Mouse (Mus musculus): ENCODE measurements around the gene Vwa1. TPM values are rescaled to one million over a fixed set of nuclear protein-coding genes. Genes with fewer than 3 reads are reported as not detected.

The Vwa1 gene
- 47.5 and 51.7 TPM in 2 replicates for polyA plus RNA-seq (2015; fragmentation: Nextera tagmentation; extraction: Ambion mirVana)

DNA sequence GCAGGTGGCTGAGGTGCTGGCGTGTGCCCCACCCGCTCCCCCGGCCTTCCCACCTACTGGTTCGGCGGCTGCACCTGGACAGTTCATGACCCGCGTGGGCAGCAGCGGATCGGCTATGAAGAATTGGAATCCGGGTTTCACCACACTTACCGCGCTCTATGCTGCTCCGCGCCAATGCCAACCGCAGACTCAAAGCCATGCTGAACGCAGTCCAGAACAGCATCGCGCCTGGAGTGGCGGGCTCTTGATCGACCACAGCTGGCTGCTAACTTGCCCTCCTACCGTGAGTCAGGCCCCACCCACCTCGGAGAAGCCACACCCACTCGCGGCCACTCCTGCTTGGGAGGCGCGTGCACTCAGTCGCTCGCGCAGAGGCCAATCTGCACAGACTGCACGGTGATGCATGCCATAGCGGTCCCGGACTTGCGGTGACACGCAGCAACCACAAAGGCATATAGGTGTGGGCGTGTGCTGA, at the start of gene Vwa1:
Vwa1 (minus strand) TSS at position 419 of the 475 bp plus-strand sequence.

DNA sequence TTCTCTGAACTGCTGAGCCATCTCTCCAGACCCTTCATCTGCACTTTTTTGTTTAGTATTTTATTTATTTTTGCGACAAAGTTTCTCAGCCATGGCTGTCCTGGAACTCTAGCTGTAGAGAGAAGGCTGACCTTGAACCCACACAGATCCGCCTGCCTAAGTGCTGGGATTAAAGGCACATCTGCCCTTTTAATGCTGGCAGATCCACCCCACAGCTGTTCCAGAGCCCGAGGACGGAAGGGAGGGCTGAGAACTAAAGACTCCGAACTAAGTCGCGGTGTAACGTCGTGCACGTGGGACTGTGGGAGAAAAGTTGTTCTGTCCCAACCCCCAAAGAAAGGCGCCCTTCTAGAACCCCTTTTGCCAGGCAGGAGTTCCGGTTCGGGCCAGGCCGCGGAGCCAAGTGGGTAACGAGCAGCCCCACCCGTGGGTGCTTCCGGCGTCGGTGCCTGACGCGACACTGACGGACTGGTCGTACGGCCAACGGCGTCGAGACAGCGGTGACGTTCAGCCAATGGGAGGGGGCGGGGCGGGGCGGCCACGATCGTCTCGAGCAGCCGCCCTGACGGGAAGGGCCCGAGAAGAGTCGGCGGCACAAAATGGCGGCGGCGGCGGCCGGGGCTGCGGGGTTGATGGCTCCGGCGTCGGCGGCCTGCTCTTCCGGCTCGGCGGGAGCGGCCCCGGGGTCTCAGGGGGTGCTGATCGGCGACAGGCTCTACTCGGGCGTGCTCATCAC, 37.6 kb upstream of the Vwa1 start, which contains the start of gene Ccnl2:
Ccnl2 (plus strand) TSS at position 561 of the 736 bp plus-strand sequence.

DNA sequence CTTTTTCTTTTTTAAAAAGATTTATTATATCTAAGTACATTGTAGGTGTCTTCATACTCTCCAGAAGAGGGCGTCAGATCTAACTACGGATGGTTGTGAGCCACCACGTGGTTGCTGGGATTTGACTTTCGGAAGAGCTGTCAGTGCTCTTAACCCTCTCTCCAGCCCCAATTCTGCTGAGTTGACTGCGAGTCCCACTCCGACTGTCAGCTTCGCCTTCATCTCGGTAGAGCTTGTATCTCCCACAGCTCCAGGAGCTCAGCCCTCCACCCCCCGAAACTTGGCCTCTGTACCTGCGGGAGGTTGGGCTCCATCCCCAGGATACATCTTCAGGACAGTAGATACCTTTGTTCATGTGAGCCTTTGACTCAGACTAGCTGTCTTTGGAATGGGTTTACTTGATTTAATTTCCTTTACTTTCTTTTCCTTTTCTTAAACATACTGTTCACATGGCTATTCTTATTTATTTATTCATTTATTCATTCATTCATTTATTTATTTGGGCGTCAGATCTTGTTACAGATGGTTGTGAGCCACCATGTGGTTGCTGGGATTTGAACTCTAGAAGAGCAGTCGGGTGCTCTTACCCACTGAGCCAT, 28.3 kb upstream of the Vwa1 start, which contains the start of gene Mrpl20:
Mrpl20 (plus strand) TSS at position 138 of the 599 bp plus-strand sequence.

DNA sequence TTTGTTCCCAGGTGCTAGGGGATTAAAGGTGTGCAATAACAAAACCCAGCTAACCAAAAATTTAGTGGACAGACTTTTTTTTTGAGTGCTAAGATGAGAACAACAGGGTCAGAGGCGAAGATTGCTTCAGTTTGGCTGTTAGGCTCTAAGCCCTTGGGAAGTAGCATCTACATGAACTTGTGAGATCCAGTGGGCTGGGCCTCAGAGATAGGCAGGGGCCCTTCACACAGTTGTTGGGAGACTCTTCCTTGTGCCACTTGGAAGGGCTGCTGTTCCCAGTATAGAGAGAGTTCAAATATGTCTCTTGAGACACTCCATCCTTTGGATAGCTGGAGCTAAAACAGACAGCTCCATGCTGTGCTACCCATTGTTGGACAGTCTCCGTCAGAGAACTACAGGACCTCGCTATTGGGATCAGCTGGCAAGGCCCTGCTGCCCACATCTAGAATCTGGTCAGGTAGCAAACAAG, 15.6 kb upstream of the Vwa1 start, which contains the start of gene Ankrd65:
Ankrd65 (plus strand) TSS at position 419 of the 469 bp plus-strand sequence.

DNA sequence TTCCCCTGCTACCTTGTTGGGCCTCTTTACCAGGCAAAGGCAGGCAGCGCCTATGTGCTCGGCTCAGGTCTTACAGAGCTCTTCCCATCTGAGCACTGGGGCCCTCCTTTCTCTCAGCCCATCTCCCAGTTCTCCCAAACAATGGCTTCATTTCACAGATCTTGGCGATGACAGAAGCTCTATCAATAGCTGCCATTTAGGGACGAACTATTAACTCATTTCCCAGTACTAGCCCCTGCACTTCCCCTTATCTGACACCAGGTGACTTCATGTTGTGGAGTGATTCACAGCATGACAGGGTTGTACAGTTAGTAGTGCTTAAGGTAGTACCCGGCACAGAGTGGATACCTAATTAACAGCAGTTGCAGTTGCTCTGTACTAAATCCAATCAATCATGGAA, 11.3 kb upstream of the Vwa1 start, which contains the start of gene Tmem88b:
Tmem88b (minus strand) TSS at position 56 of the 400 bp plus-strand sequence.

DNA sequence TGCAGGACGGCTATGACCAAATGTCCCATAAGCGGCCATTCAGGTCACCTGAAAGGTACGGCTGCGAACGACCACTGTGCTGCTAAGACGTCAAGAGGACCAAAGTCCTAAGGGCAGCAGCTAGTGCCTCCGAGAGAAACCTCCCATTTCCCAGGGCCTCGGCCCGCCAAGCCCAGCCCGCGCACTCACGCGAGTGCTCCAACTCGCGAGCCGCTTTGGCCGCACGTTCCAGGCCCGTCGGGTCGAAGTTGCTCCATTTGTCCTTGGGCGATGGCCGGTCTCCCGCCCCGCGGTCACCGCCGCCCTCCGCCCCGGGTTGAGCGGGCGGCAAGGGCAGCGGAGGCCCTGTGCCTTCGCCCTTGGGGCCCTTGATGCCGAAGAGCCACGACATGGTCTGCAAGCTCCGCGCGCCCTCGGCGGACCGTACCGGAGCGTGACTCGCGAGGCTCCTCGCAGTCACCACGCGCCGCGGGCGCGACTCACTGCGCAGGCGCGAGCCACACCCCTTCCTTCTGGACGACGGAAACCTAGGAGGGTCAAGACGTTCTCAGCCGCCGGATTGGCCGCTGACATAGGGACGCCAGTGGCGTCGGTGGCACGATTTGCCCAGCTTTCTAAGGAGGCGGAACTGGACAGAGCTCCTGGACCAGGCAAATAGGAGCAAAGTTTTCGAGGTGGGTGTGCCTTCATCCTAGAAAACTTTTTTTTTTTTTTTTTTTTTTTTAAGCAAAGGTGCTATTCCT, 13.7 kb downstream of the Vwa1 start, which contains the start of gene Atad3a:
Atad3a (minus strand) TSS at position 481 of the 743 bp plus-strand sequence.

DNA sequence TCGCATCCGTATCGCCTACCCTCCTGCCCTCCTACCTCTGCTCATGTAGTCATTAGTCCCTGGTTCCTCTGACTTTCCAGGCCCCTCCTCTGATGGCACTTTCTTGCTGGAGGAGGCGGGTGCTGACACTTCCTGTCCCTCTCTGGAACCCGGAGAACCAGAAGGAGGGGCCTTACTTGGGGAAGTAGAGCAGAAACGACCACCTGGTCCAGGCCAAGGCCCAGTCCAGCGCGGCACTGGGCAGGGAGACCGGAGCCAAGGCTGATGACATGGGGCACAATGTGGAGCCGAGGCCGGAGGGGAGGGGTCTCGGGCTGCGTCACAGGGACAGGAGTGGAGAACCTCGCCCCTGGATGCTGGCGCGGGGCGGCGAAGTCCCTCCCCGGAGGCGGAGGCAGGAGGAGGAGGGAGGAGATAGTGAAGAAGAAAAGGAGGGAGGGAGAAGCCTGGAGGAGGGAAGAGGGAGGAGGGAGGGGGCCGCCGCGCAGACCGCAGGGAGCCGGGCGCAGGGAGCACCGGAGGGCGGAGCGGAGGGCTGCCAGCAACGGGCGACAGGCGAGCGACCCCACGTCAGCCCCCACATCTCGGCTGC, 40.1 kb downstream of the Vwa1 start, which contains the start of gene Tmem240:
Tmem240 (plus strand) TSS at position 451 of the 592 bp plus-strand sequence.

Small RNA genes within 50 kb of the gene (microRNA-seq; reads per million reads assigned to microRNA genes)
- gene Gm27743: not detected

Other genes starting within 250 kb of the Vwa1 start
- 66.8 and 68.5 TPM in 2 replicates for gene Nadk, start 212.3 kb downstream of the Vwa1 start, polyA plus RNA-seq (2015; fragmentation: Nextera tagmentation; extraction: Ambion mirVana)
- 3.1 and 3.8 TPM in 2 replicates for gene Slc35e2, start 173.3 kb downstream of the Vwa1 start, polyA plus RNA-seq (2015; fragmentation: Nextera tagmentation; extraction: Ambion mirVana)
- gene Cdk11b, start 149.8 kb downstream of the Vwa1 start, polyA plus RNA-seq (2015; fragmentation: Nextera tagmentation; extraction: Ambion mirVana): 45.0 and 53.4 TPM in 2 replicates
- not detected in 2 replicates for gene Gm10563, start 129.3 kb downstream of the Vwa1 start, polyA plus RNA-seq (2015; fragmentation: Nextera tagmentation; extraction: Ambion mirVana)
- 143 and 158 TPM in 2 replicates for gene Mmp23, start 121.3 kb downstream of the Vwa1 start, polyA plus RNA-seq (2015; fragmentation: Nextera tagmentation; extraction: Ambion mirVana)
- gene Mib2, start 105.5 kb downstream of the Vwa1 start, polyA plus RNA-seq (2015; fragmentation: Nextera tagmentation; extraction: Ambion mirVana): 10.8 and 11.4 TPM in 2 replicates
- 10.4 and 10.8 TPM in 2 replicates for gene Fndc10, start 80.4 kb downstream of the Vwa1 start, polyA plus RNA-seq (2015; fragmentation: Nextera tagmentation; extraction: Ambion mirVana)
- 133 and 144 TPM in 2 replicates for gene Ssu72, start 69.9 kb downstream of the Vwa1 start, polyA plus RNA-seq (2015; fragmentation: Nextera tagmentation; extraction: Ambion mirVana)
- 0.35 and 0.58 TPM in 2 replicates for gene Tmem240, start 39.9 kb downstream of the Vwa1 start, polyA plus RNA-seq (2015; fragmentation: Nextera tagmentation; extraction: Ambion mirVana)
- gene Atad3a, start 13.6 kb downstream of the Vwa1 start, polyA plus RNA-seq (2015; fragmentation: Nextera tagmentation; extraction: Ambion mirVana): 43.9 and 46.1 TPM in 2 replicates
- gene Tmem88b, start 11.2 kb upstream of the Vwa1 start, polyA plus RNA-seq (2015; fragmentation: Nextera tagmentation; extraction: Ambion mirVana): 0.40 and 0.45 TPM in 2 replicates
- 0.16 and 0.24 TPM in 2 replicates for gene Ankrd65, start 15.7 kb upstream of the Vwa1 start, polyA plus RNA-seq (2015; fragmentation: Nextera tagmentation; extraction: Ambion mirVana)
- gene Mrpl20, start 28.2 kb upstream of the Vwa1 start, polyA plus RNA-seq (2015; fragmentation: Nextera tagmentation; extraction: Ambion mirVana): 437 and 466 TPM in 2 replicates
- 104 and 106 TPM in 2 replicates for gene Ccnl2, start 37.8 kb upstream of the Vwa1 start, polyA plus RNA-seq (2015; fragmentation: Nextera tagmentation; extraction: Ambion mirVana)
- 119 and 125 TPM in 2 replicates for gene Aurkaip1, start 56.6 kb upstream of the Vwa1 start, polyA plus RNA-seq (2015; fragmentation: Nextera tagmentation; extraction: Ambion mirVana)
- 126 and 133 TPM in 2 replicates for gene Mxra8, start 65.0 kb upstream of the Vwa1 start, polyA plus RNA-seq (2015; fragmentation: Nextera tagmentation; extraction: Ambion mirVana)
- gene Dvl1, start 72.7 kb upstream of the Vwa1 start, polyA plus RNA-seq (2015; fragmentation: Nextera tagmentation; extraction: Ambion mirVana): 5.5 and 8.2 TPM in 2 replicates
- 0.12 and 0.15 TPM in 2 replicates for gene Tas1r3, start 88.7 kb upstream of the Vwa1 start, polyA plus RNA-seq (2015; fragmentation: Nextera tagmentation; extraction: Ambion mirVana)
- gene Cptp, start 94.7 kb upstream of the Vwa1 start, polyA plus RNA-seq (2015; fragmentation: Nextera tagmentation; extraction: Ambion mirVana): 11.3 and 12.5 TPM in 2 replicates
- gene Ints11, start 94.8 kb upstream of the Vwa1 start, polyA plus RNA-seq (2015; fragmentation: Nextera tagmentation; extraction: Ambion mirVana): 27.6 and 27.8 TPM in 2 replicates
- 37.0 and 40.7 TPM in 2 replicates for gene Pusl1, start 117.1 kb upstream of the Vwa1 start, polyA plus RNA-seq (2015; fragmentation: Nextera tagmentation; extraction: Ambion mirVana)
- 9.9 and 10.4 TPM in 2 replicates for gene Acap3, start 117.1 kb upstream of the Vwa1 start, polyA plus RNA-seq (2015; fragmentation: Nextera tagmentation; extraction: Ambion mirVana)
- gene Ube2j2, start 169.1 kb upstream of the Vwa1 start, polyA plus RNA-seq (2015; fragmentation: Nextera tagmentation; extraction: Ambion mirVana): 69.0 and 72.3 TPM in 2 replicates
- gene C1qtnf12, start 187.6 kb upstream of the Vwa1 start, polyA plus RNA-seq (2015; fragmentation: Nextera tagmentation; extraction: Ambion mirVana): 32.4 and 35.1 TPM in 2 replicates
- gene B3galt6, start 218.0 kb upstream of the Vwa1 start, polyA plus RNA-seq (2015; fragmentation: Nextera tagmentation; extraction: Ambion mirVana): 9.5 and 10.8 TPM in 2 replicates
- 117 and 120 TPM in 2 replicates for gene Sdf4, start 218.2 kb upstream of the Vwa1 start, polyA plus RNA-seq (2015; fragmentation: Nextera tagmentation; extraction: Ambion mirVana)
- 0.46 and 0.61 TPM in 2 replicates for gene Tnfrsf4, start 239.1 kb upstream of the Vwa1 start, polyA plus RNA-seq (2015; fragmentation: Nextera tagmentation; extraction: Ambion mirVana)

Measured in urinary bladder, postnatal 0 days (tissue).